Mouse (Mus musculus): Measurements from ENCODE around the gene Bbs7. TPM values are rescaled to one million over a fixed set of nuclear protein-coding genes. Genes with fewer than 3 reads are reported as not detected.
"Not testable (repeated sequence)": the region's sequence is repeated elsewhere in the genome, so short reads cannot be mapped to it uniquely, and the experiment has no call there.

Gene Bbs7
- polyA plus RNA-seq (2016; fragmentation: Nextera tagmentation; extraction: Ambion mirVana): 18.0 and 20.3 TPM in 2 replicates

- Histone ChIP-seq H3K4me3 (peak within 1 kb of the TSS; percentile 78), H3K4me1 (peaks cover 16% of the 10 kb centered on the region), H3K36me3 (replicated peaks) (0 out of 2 replicates have a peak, but pooled peaks cover 3% of the 10 kb centered on the region), H3K9me3 (no peaks in the 10 kb centered on the region), H3K27ac (peak within 1 kb of the TSS; percentile 88), H3K27me3 (ENCODE audit: poor library complexity, severe bottlenecking) (peaks cover 9% of the 10 kb centered on the region; the same call in 1 of the 2 replicates)
- DNase-seq (ENCODE audit: extremely low spot score, low spot score): peak; percentile 97
- whole genome bisulfite sequencing: 5% methylated on average over 38 of the region's 38 CpGs
Observed at GRCm38 (mm10) chr3:36613202-36613907, at the start of gene Bbs7. Gene Bbs7 (minus strand): TSS chr3:36613477.

GRCm38 (mm10) chr3:36645245-36645559 is 31.9 kb upstream of the Bbs7 start:
- not testable (repeated sequence) for H3K36me3 ChIP-seq (replicated peaks); H3K4me3 ChIP-seq; H3K4me1 ChIP-seq; H3K27me3 ChIP-seq (ENCODE audit: poor library complexity, severe bottlenecking); DNase-seq (ENCODE audit: extremely low spot score, low spot score); H3K9me3 ChIP-seq; H3K27ac ChIP-seq

- Histone ChIP-seq H3K4me1 (no peaks in the 10 kb centered on the region), H3K4me3 (no peak overlapping the region), H3K27ac (no peak overlapping the region), H3K36me3 (replicated peaks) (no peaks in the 10 kb centered on the region), H3K27me3 (ENCODE audit: poor library complexity, severe bottlenecking) (no peaks in the 10 kb centered on the region), H3K9me3 (no peaks in the 10 kb centered on the region)
- DNase-seq (ENCODE audit: extremely low spot score, low spot score): no peak
- WGBS: 82% methylated on average over 3 of the region's 3 CpGs
Observed at GRCm38 (mm10) chr3:36644554-36645244, 31.4 kb upstream of the Bbs7 start.

- no peaks in the 10 kb centered on the region for H3K9me3 ChIP-seq
- H3K27ac ChIP-seq: no peak overlapping the region
- no peaks in the 10 kb centered on the region for H3K36me3 ChIP-seq (replicated peaks)
- no peak for DNase-seq (ENCODE audit: extremely low spot score, low spot score)
- no peak overlapping the region for H3K4me3 ChIP-seq
- no peaks in the 10 kb centered on the region for H3K4me1 ChIP-seq
- 88% methylated on average over 3 of the region's 3 CpGs for WGBS
- H3K27me3 ChIP-seq (ENCODE audit: poor library complexity, severe bottlenecking): no peaks in the 10 kb centered on the region
Observed at GRCm38 (mm10) chr3:36643354-36643753, 30.1 kb upstream of the Bbs7 start.

- 75% methylated on average over 13 of the region's 13 CpGs for WGBS
- DNase-seq (ENCODE audit: extremely low spot score, low spot score): no peak
- no peak overlapping the region for H3K27ac ChIP-seq
- H3K36me3 ChIP-seq (replicated peaks): no peaks in the 10 kb centered on the region
- no peaks in the 10 kb centered on the region for H3K4me1 ChIP-seq
- no peaks in the 10 kb centered on the region for H3K27me3 ChIP-seq (ENCODE audit: poor library complexity, severe bottlenecking)
- H3K4me3 ChIP-seq: no peak overlapping the region
- H3K9me3 ChIP-seq: no peaks in the 10 kb centered on the region
Observed at GRCm38 (mm10) chr3:36642736-36643135, 29.5 kb upstream of the Bbs7 start.

- WGBS: 65% methylated on average over 2 of the region's 2 CpGs
- DNase-seq (ENCODE audit: extremely low spot score, low spot score): no peak
- Histone ChIP-seq H3K4me3 (no peak overlapping the region), H3K27me3 (ENCODE audit: poor library complexity, severe bottlenecking) (no peaks in the 10 kb centered on the region), H3K4me1 (no peaks in the 10 kb centered on the region), H3K36me3 (replicated peaks) (no peaks in the 10 kb centered on the region), H3K9me3 (no peaks in the 10 kb centered on the region), H3K27ac (no peak overlapping the region)
Observed at GRCm38 (mm10) chr3:36640787-36641186, 27.5 kb upstream of the Bbs7 start.

GRCm38 (mm10) chr3:36635449-36635848 is 22.2 kb upstream of the Bbs7 start:
- H3K36me3 ChIP-seq (replicated peaks): no peaks in the 10 kb centered on the region
- H3K27me3 ChIP-seq (ENCODE audit: poor library complexity, severe bottlenecking): no peaks in the 10 kb centered on the region
- WGBS: 27% methylated on average over 4 of the region's 4 CpGs
- H3K9me3 ChIP-seq: no peaks in the 10 kb centered on the region
- no peak overlapping the region for H3K4me3 ChIP-seq
- no peaks in the 10 kb centered on the region for H3K4me1 ChIP-seq
- peak; percentile 18 for DNase-seq (ENCODE audit: extremely low spot score, low spot score)
- H3K27ac ChIP-seq: no peak overlapping the region

- Histone ChIP-seq H3K27me3 (ENCODE audit: poor library complexity, severe bottlenecking) (no peaks in the 10 kb centered on the region), H3K9me3 (no peaks in the 10 kb centered on the region), H3K4me3 (no peak overlapping the region), H3K27ac (no peak overlapping the region), H3K36me3 (replicated peaks) (no peaks in the 10 kb centered on the region), H3K4me1 (no peaks in the 10 kb centered on the region)
- WGBS: 83% methylated on average over 2 of the region's 2 CpGs
- no peak for DNase-seq (ENCODE audit: extremely low spot score, low spot score)
Observed at GRCm38 (mm10) chr3:36626803-36627202, 13.5 kb upstream of the Bbs7 start.

GRCm38 (mm10) chr3:36618181-36618580 is 4.9 kb upstream of the Bbs7 start:
- H3K27ac ChIP-seq: no peak overlapping the region
- no peak for DNase-seq (ENCODE audit: extremely low spot score, low spot score)
- WGBS: 77% methylated on average over 7 of the region's 7 CpGs
- no peaks in the 10 kb centered on the region for H3K36me3 ChIP-seq (replicated peaks)
- H3K9me3 ChIP-seq: no peaks in the 10 kb centered on the region
- H3K27me3 ChIP-seq (ENCODE audit: poor library complexity, severe bottlenecking): peaks cover 9% of the 10 kb centered on the region; the same call in 1 of the 2 replicates
- H3K4me3 ChIP-seq: no peak overlapping the region
- peaks cover 13% of the 10 kb centered on the region for H3K4me1 ChIP-seq

GRCm38 (mm10) chr3:36613908-36614255 is 605 bp upstream of the Bbs7 start:
- Histone ChIP-seq H3K9me3 (no peaks in the 10 kb centered on the region), H3K27ac (no peak overlapping the region), H3K4me1 (peaks cover 19% of the 10 kb centered on the region), H3K27me3 (ENCODE audit: poor library complexity, severe bottlenecking) (peaks cover 9% of the 10 kb centered on the region; the same call in 1 of the 2 replicates), H3K36me3 (replicated peaks) (0 out of 2 replicates have a peak, but pooled peaks cover 3% of the 10 kb centered on the region), H3K4me3 (no peak overlapping the region)
- 74% methylated on average over 5 of the region's 5 CpGs for WGBS
- no peak for DNase-seq (ENCODE audit: extremely low spot score, low spot score)

GRCm38 (mm10) chr3:36612687-36613086 is 590 bp downstream of the Bbs7 start:
- Histone ChIP-seq H3K27me3 (ENCODE audit: poor library complexity, severe bottlenecking) (peaks cover 9% of the 10 kb centered on the region; the same call in 1 of the 2 replicates), H3K9me3 (no peaks in the 10 kb centered on the region), H3K27ac (peak overlapping the region; percentile 88), H3K4me3 (peak overlapping the region; percentile 78), H3K4me1 (peaks cover 14% of the 10 kb centered on the region), H3K36me3 (replicated peaks) (0 out of 2 replicates have a peak, but pooled peaks cover 3% of the 10 kb centered on the region)
- 6% methylated on average over 6 of the region's 6 CpGs for WGBS
- no peak for DNase-seq (ENCODE audit: extremely low spot score, low spot score)

- no peak overlapping the region for H3K27ac ChIP-seq
- H3K4me3 ChIP-seq: no peak overlapping the region
- 0 out of 2 replicates have a peak, but pooled peaks cover 3% of the 10 kb centered on the region for H3K36me3 ChIP-seq (replicated peaks)
- 82% methylated on average over 7 of the region's 7 CpGs for WGBS
- no peaks in the 10 kb centered on the region for H3K27me3 ChIP-seq (ENCODE audit: poor library complexity, severe bottlenecking)
- H3K9me3 ChIP-seq: no peaks in the 10 kb centered on the region
- no peak for DNase-seq (ENCODE audit: extremely low spot score, low spot score)
- no peaks in the 10 kb centered on the region for H3K4me1 ChIP-seq
Observed at GRCm38 (mm10) chr3:36605894-36606783, 7.1 kb downstream of the Bbs7 start.

Data from forebrain, embryonic 10.5 days (tissue).